Mouse (Mus musculus) forebrain, embryonic 13.5 days (tissue): ENCODE data around the gene Gm6685. TPM values are rescaled to one million over a fixed set of nuclear protein-coding genes. Genes with fewer than 3 reads are reported as not detected.

Experiments
- polyA plus RNA-seq: library from polyadenylated mRNA; unstranded; fragments of >200 nt; fragmentation: Nextera tagmentation; extraction: Ambion mirVana; gene quantifications from 2 replicates; pipeline ENCODE4 v1.2.1, GENCODE M21; 2015

Gene Gm6685
- polyA plus RNA-seq, 1 experiment from 2014 or later = not detected

Other genes starting within 250 kb of the Gm6685 start
- gene Ccdc85a, start 244.5 kb upstream of the Gm6685 start, polyA plus RNA-seq = 6.2 and 10.0 TPM in 2 replicates